Comparison of ENCODE assay signal across 8 mouse cellular contexts in the genomic region with DNA sequence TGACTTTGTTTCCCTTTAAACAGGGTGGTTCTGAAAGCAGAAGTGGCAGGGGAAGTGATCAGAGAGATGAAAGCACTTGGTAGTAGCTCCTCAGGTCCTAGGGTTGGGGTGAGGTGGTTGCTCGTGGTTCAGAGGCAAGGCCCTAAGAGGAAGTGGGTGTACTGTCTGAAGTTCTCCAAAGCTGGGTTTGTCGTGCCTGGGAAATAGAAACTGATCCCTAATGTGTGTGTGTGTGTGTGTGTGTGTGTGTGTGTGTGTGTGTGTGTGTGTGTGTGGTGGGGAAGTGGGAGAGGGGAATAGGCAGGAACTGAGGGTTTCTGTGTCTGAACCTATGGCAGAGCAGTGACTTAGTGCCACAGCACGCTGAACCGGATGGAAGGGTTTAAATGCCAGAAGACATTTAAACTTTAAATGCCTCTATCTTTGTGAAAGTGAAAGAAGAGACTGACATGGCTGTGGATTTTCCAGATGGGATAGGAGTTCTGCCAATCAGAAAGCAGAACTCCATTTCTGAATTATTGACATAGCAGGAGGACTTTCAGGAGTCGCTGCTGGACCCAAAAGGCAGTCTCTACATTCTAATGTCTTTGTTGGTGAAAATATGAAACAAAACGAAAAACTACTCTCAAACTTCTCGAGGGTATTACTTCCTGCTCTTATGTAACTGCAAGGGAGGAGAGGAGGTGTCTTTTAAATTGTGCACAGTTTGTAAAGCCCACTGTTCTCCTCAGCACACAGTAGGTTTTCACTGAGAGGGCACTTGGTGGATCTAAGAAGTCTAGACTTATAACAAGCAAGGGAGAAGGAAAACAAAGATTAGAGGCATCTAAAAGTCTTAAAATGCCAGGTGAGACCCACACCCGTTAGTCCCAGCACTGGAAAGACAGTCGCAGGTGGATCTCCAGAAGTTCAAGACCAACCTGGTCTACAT. TPM values are rescaled to one million over a fixed set of nuclear protein-coding genes. Genes with fewer than 3 reads are reported as not detected.
DNase-seq lines count a peak whose midpoint lies in the region; ATAC-seq lines count a peak whose summit lies in the region.

No protein-coding gene starts in this region.

- ATAC-seq in inflammation-experienced regulatory T-cells, adult 6 months = peak; percentile 82

- DNase-seq in layer of hippocampus, adult 9-11 months = peak; percentile 23
- DNase-seq in layer of hippocampus, adult 9-10 months (ENCODE audit: low spot score) = no peak
- peak; percentile 21 for DNase-seq in lung, postnatal 14 days
- peak; percentile 79 for DNase-seq in thymus, postnatal 0 days (ENCODE audit: low spot score)
- no peak for DNase-seq in adrenal gland, postnatal 25 days
- DNase-seq in right cerebral cortex, postnatal 14 days = no peak
- no peak for DNase-seq in MN1 (ENCODE audit: low spot score)

RNA-seq across cellular contexts. Expression of a gene that starts 1.7 kb away (rescaled TPM):
- polyA plus RNA-seq in inflammation-experienced regulatory T-cells, adult 6 months (2017; shearing (Covaris generic)) = 10 to 100 TPM; 18.0 to 28.9 (median 27.4) TPM
- polyA plus RNA-seq in thymus, postnatal 0 days (2015; fragmentation: Nextera tagmentation; extraction: Ambion mirVana) = 8.9 and 10.6 TPM in 2 replicates
- 24.7 and 32.5 TPM in 2 replicates for total RNA-seq in adrenal gland, postnatal 25 days (2021)

RNA-seq across cellular contexts. Expression of a gene that starts 38.8 kb away (rescaled TPM):
- 10 to 100 TPM; 23.0 to 30.8 (median 23.2) TPM for polyA plus RNA-seq in inflammation-experienced regulatory T-cells, adult 6 months (2017; shearing (Covaris generic))
- 5.8 and 7.7 TPM in 2 replicates for polyA plus RNA-seq in thymus, postnatal 0 days (2015; fragmentation: Nextera tagmentation; extraction: Ambion mirVana)
- 16.6 and 19.7 TPM in 2 replicates for total RNA-seq in adrenal gland, postnatal 25 days (2021)

RNA-seq across cellular contexts. Expression of a gene that starts 42.5 kb away (rescaled TPM):
- polyA plus RNA-seq in inflammation-experienced regulatory T-cells, adult 6 months (2017; shearing (Covaris generic)) = under 1 TPM in 1 of 3 experiments, not detected in 2; 0.25 TPM
- 1.0 and 1.7 TPM in 2 replicates for polyA plus RNA-seq in thymus, postnatal 0 days (2015; fragmentation: Nextera tagmentation; extraction: Ambion mirVana)
- total RNA-seq in adrenal gland, postnatal 25 days (2021) = 6.2 and 9.8 TPM in 2 replicates

RNA-seq across cellular contexts. Expression of a gene that starts 44.7 kb away (rescaled TPM):
- polyA plus RNA-seq in inflammation-experienced regulatory T-cells, adult 6 months (2017; shearing (Covaris generic)) = 10 to 100 TPM; 17.9 to 56.0 (median 48.0) TPM
- polyA plus RNA-seq in thymus, postnatal 0 days (2015; fragmentation: Nextera tagmentation; extraction: Ambion mirVana) = 36.1 and 37.6 TPM in 2 replicates
- 23.5 and 31.4 TPM in 2 replicates for total RNA-seq in adrenal gland, postnatal 25 days (2021)

Comparison
In these comparisons a context has a peak if more than half of its experiments do, and no peak if none do; other contexts are left out.
1. DNase-seq: peak in layer of hippocampus, adult 9-11 months (single experiment), lung, postnatal 14 days (single experiment) and thymus, postnatal 0 days (single experiment); none in layer of hippocampus, adult 9-10 months (single experiment), adrenal gland, postnatal 25 days (single experiment), right cerebral cortex, postnatal 14 days (single experiment) and MN1 (single experiment).